Mouse (Mus musculus) CD8-positive naive resting alpha-beta T cell, adult 2 months (primary cell): ENCODE results near the gene Mrpl54.

Experiments used
- DNase-seq, 2 experiments: peaks; one replicate each; pipeline ENCODE4 v3.0.0; 2022; ENCODE audit warnings: low read depth in 2 of 2, low spot score in 2 of 2

Gene Mrpl54

DNA sequence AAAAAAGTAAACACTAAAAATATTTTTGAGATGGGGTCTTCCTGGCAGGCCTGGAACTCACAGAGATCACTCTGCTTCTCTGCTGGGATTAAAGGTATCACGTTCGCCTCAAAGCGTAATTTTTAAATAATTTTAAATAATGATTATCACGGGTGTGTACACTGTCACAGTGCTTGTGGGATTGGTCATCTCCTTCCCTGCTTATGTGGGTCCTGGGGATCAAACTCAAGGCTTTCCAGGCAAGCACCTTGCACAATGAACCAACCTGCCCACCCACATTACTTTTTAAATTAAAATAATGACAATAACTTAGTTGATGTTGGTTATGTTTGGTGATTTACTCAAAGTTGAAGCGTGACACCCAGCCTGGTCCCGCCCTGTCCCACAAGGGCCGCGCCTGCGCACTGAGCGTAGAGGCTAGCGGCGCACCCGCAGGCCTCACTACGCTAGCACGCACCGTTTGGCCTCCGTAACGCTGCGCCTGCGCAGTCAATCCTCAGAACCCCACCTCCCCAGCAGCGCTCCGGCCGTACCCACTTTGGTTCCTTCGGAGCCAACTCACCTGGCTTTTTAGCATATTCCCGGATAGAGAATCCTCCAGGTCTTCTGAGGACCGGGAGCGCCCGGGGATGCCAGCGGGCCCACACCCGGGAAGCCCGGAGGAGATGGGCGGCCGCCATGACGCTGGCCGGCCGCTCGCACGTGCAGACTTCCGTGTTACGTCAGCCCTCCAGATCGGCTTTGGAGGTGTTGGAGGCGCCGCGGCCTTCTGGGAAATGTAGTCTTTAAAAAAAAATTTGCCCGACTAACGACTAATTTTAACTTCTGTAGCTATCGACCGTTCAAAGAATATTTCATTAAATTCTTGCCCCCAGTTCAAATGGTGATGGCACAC lies at the start of gene Mrpl54, which contains the start of gene Apba3:
Gene Mrpl54, minus strand, starts transcription at position 724 of the 895 bp plus-strand sequence.
Gene Apba3, plus strand, starts transcription at position 750 of the 895 bp plus-strand sequence.
- peak; percentile 93 to 95 for DNase-seq

DNA sequence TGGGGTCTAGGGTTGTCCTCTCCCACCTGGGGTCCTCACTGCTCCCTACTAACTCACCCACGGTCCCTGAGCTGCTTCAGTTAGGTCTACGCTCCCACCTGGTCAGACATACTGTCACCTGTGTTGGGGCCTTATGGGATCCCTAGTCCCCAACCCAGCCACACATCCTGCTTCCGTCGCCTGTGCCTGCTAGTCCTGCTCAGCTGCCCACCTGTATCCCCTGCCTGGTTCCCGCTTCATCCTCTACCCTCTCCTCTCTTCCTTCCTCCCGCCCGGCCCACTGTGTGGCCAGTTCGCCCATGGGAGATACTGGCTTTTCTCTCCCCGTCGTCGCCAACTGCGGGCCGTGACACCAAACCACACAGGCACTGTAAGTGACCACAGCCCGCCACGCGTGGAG lies 48.9 kb upstream of the Mrpl54 start:
- DNase-seq = no peak

DNA sequence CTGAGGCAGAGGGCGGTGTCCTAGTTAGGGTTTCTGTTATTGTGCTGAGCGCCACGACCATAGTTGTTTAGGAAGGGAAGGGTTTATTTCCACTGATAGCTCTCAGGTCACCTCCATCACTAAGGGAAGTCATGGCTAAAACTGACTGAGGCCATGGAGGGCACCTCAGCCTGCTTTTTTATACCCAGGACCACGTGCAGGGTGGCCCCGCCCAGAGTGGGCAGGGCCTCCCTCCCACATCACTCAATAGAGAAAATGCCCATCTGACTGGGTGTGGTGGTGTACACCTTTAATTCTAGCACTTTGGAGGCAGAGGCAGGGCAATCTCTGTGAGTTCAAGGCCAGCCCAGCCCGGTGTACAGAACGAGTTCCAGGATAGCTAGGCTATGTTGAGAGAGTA lies 47.5 kb upstream of the Mrpl54 start:
- DNase-seq = no peak

DNA sequence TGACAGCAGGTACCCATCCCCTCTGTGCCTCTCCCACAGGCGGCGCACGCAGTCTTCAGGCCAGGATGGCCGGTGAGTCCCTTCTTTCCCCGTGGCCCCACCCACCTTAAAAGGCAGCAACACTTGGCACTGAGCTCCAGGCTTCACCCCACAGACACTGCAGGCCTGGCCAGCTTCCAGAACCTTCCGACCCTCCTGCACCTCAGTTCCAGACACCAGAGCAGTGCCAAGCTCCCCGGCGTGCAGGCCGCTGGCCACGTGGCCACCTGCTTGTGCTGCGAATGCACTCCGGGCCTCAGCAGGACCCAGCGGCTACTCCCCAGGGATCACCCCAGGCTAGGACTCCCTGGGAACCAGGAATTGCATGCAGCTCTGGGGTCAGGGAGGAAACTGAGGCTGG lies 46.8 kb upstream of the Mrpl54 start:
- DNase-seq = no peak

DNA sequence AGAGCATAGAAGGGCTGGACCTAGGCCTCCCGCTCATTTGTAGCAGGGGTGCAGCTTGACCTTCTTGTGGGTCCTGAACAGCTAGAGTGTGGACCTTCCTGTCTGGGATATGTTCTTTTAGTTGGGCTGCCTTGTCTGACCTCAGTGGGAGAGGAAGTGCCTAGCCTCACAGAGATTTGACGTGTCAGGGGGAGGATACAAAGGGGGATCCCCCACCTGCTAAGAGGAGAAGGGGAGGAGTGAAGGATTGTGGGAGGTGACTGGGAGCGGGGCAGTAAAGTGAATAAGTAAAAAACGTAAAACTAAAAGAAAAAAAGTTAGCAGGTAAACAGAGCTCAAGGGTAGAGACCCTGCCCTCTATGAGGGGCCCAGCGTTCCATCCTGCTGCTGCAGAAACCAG lies 42.8 kb upstream of the Mrpl54 start:
- no peak for DNase-seq

DNA sequence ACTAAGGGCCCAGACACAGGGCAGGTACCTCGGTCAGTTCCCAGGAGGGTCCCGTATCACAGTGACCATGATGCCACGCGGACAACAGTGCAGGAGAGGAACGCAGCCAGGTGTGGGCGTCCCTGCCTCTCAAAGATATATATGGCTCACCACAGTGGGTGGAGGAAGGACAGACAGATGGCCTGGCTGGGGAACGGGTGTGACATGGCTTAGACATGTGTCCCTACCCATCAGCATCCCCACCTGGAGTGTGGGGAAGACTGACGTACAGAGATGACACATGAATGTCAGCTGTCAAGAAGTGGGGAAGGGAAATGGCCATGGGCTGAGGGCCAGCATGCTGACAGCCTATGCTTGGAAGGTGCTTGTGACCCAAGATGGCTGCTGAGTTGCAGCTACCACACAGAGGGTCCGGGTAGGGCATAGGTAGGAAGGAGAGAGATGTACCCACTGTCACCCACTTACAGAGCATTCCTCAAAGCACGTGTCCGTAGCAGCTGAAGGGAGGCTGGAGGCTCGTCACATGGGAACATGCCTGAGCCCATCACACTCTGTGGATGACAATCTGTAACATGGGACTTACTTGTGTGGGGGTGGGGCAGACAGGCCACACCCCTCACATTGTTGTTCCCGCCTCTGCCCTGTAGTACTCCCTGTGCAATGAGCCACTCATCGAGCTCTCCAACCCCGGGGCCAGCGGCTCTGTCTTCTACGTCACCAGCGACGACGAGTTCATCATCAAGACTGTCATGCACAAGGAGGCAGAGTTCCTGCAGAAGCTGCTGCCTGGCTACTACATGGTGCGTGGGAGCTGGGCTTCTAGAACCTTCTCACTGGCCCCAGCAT lies 40.3 kb upstream of the Mrpl54 start:
- DNase-seq = no peak

DNA sequence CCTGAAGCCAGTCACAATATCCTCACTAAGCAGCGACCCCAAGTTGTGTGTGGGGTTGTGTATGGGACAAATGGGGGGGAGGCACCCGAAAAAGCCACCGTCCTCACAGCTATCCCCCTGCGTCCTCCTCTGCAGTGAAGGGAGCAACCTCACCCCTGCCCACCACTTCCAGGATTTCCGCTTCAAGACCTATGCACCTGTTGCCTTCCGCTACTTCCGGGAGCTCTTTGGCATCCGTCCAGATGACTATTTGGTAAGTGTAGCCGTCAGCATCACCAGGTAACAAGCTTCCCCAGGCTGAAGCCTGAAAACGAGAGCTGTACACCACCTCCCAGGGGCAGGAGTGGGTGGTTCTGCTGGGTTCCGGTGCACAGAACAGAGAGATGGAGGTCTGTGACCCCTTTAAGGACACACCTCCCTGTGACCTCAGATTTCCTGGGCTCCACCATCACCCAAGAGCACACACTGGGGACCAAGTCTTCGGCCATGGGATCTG lies 39.5 kb upstream of the Mrpl54 start:
- DNase-seq = no peak

DNA sequence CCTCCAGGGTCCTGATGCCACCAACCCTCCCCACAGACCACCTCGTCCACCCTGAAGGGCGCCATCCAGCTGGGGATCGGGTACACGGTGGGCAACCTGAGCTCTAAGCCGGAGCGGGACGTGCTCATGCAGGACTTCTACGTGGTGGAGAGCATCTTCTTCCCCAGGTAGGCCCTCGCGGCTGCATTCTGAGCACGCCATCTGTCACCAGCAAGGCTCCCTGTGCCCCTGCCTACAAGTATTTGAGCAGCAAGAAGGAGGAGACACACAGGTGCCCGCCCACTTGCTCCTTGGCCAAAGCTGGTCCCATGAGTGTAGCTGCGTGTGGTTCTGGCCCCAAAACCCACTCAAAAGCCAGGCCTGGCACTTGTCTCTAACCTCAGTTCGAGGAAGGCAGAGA lies 38.9 kb upstream of the Mrpl54 start:
- no peak for DNase-seq

DNA sequence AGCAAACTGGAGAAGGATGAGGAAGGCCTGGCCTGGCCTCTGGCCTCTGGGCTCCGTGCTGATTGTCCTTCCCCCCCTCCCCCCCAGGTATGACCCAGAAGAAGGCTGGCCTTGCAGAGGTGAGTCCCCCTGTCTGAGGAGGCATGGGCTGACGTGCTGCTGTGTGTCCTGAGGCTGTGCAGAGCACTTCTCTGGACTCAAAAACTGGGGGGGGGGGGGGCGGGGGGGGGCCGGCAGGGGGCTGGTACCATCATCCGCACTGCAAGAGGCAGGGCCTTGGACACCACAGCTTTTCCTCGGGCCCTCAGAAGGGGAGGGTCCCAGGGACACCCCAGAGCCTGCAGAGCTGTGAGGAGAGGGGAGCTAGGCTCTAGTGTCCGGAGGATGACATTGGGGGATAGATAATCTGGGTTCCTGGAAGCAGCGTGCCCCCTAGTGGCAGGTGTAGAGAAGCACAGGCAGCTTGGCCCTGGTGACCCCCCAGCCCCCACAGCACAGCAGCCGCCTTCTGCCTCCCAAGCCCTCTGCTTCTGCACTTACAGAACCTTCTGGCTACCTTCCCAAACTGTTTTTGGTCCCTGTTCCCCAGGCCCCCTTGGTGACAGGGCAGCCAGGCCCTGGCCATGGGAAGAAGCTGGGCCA lies 38.0 kb upstream of the Mrpl54 start:
- DNase-seq = peak; percentile 62 to 69

DNA sequence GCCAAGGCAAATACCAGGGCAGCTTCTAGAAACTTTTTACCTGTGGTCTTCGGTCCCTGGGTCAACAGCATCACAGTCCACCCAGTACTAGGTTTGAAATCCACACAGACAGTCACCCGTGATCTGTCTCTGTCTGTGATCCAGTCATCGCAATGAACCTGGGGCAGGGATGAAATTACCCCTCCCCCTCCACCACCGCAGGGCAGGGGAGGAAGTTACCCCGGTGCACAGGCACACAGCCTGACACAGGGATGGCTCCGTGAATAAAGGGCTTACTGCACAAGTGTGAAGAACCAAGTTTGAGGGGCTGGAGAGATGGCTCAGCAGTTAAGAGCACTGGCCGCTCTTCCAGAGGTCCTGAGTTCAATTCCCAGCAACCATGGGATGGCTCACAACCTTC lies 37.0 kb upstream of the Mrpl54 start:
- DNase-seq = peak in 1 of 2 experiments; percentile 42

DNA sequence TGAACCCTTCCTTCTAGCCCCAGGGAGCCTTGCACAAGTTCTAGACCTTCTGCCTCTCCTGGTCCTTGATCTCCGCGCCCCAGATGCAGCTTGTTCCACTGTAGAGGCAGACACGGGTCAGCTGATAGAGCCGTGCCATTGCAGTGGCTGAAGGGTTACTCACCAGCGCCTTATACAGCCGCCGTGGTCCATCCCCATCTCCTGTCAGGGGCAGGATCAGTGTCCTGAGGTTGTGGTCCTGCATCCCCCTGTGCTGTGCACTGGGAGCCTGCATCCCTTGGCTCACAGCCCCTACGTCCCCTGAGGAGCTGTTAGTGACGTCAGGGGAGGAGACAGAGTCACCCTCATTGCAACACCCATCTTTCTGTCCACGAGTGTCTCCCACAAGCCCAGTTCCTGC lies 36.5 kb upstream of the Mrpl54 start:
- no peak for DNase-seq

DNA sequence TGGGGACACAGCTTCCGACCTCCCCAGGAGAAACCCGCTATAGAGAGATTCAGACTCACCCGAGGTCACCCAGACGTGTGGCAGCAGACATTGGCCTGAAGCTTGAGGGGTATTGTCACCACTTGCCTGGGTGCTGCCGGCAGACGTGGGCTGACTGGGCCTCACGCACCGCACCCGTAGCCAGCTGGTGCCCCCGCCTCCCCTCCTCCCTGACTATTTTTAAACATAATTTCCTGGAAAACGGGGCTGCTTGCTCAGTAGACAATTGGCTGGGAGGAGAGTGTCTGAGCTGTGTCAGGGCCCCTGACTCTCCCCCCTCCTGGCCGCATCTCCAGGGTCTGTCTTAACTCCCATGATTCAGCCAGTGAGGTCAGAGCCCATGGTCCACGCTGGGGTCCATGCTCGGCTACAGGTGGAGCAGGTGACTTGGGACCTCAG lies 36.1 kb upstream of the Mrpl54 start:
- DNase-seq = no peak

DNA sequence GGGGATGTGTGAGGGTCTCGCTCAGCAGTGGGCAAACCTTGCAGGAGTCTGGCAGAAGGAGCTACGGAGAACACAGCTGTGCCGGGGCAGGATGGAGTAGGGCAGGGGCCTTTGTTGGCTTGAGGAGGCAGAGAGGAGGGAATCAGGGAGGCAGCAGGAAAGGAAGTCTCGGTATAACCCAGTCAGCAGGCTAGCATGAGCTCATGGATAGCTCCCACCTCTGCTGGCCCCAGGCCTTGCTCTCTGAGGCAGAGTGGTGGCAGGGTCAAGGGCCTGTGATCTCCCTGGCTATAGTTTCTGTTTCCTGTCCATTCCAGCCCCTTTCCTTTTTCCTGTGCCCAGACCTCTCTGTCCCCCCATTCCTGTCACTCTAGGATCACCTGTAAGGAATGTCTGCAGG lies 35.6 kb upstream of the Mrpl54 start:
- DNase-seq = no peak

DNA sequence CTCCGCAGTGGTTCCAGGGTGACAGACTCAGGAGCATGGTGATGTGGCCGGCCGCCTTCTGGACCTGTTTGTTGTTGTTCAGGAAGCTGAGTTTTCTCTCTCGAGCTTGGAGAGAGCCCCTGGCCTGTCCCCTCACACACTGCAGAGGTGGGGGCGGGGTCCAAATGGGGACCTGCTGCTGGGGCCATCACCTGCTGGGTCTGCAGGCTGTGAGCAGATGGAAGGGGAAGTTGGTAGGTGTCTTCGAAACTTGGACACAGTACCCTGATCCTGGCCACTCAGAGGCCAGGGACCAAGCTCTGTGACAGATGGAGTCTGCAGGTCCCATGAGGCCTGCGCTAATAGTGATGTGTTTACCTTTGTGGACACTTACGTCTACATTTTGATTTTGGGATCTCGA lies 34.6 kb upstream of the Mrpl54 start:
- DNase-seq = no peak

DNA sequence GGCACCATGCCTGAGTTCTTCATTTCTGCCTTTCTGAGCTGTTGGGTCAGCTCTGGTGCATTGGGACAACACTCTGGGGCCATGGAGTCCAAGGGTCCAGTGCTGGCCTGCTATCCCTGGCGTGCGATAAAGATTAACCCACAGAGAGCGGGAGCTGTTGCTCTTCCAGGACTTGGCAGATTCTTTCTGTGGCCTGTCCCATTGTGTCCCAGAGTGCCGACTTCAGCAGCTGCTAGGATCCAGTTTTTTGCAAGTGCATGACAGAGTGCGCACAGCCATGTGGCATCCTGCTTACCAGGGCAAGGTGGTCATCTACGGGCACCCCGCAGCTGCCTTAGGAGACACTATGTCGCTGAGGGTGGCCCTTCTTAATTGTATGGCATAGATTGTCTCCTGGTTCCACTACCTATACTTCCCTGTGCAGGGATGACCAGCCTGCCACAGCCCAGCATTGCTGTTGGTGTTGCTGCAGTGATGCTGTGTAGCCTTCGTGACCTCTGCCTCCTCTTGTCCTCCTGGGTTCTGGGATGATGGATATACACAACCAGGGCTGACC lies 33.7 kb upstream of the Mrpl54 start:
- no peak for DNase-seq

DNA sequence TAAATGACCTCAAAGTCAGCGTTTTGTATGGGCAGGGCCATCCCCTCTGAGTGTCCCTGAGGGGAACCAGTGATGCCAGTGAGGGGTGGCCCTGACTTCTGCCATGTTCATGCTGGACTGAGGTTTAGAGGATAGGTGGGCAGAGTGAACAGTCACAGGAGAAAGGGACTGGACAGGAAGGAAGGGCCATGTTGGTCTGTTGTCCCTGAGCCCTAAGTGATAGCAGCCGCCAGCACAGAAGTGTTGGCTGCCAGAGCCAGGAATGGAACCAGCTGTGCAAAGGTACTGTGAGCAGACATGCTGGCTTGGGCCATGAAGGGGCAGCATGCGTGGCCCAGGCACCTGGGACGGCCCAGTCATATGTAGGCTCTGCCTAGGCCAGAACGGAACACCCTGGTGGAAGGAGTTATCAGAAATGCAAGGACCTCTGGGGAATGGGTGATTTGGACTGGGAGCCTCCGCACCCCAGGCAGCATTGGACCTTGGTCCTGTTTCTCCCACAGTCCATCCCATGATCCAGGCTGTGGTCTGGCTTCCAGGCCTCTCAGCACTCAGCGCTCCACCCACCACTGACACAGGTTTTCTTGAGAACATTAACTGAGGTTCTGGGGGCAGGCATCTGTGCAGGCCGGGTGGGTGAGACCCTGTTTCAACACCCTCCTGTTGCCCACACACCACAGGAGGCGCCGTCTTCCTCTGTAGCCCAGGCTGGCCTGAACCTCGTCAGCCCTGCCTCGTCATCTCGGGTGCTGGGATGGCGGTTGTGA lies 33.0 kb upstream of the Mrpl54 start:
- DNase-seq = no peak

DNA sequence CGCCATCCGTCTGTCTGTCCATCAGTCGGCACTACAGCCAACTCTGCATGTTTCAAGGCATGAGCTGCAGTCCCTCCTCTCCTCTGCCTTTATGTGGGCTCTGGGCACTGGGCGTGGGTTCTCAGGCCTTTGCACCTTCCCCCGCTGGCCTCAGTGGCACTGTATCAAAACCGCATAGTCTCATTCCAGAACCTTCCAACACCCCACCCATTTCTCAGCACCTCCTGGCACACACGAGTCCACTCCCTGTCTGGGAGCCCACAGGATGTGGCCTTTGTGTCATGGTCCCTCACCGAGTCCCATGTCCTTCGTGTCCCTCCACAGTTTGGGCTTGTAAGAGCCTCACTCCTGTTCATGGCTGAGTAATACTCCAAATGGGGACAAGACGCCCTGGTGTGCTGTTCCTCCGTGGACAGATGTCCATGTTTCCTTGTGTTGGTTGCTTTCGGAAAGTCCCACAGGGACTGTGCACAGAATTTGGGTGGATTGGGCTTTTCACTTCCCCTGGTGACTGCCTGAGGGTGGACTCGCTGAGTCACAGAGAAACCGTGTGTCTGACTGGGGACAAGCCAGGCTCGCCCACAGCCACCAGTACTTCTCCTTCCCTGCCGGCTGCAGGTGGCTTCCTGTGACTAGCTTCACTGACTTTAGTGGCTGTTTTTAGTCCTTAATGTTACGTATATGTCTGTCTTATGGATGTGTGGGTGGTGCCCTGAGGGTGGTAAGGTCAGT lies 31.8 kb upstream of the Mrpl54 start:
- DNase-seq = peak in 1 of 2 experiments; percentile 42

DNA sequence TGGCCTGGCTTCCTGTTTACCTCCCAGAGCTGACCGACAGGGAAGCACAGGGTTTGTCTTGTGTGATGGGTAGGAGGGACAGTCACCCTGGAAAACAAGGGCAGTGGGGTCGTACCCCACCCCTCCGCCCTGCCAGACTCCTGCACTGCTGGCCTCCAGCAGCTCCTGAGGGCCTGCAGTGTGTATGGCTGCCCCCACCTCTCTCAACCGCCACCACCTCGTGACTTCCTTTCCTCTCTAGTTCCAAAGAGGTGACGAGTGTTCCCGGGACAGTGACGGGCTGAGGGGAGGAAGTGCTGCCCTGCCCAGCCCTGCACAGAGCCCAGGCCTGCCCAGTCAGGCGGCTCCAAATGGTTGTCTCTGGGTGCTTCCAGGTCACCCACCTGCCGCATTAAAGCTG lies 31.1 kb upstream of the Mrpl54 start:
- DNase-seq = peak; percentile 56 to 64

DNA sequence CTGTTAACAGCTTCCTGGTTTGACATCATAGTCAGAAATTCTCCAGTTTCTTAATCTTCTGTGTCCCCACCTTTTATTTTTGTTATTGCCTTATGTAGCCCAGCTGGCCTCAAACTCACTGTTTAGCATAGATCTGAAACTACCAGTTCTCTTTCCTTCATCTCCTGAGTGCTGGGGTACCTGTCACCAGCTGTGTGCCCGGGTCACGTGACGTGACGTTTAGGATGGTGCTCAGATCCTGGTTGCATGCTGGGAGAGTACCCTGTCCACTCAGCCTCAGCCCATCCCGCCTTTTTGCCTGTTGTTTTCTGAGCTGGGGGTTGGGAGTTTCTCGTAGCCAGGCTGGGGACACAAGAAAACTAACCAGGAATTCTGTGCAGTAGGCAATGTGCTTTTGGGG lies 30.5 kb upstream of the Mrpl54 start:
- DNase-seq = no peak

DNA sequence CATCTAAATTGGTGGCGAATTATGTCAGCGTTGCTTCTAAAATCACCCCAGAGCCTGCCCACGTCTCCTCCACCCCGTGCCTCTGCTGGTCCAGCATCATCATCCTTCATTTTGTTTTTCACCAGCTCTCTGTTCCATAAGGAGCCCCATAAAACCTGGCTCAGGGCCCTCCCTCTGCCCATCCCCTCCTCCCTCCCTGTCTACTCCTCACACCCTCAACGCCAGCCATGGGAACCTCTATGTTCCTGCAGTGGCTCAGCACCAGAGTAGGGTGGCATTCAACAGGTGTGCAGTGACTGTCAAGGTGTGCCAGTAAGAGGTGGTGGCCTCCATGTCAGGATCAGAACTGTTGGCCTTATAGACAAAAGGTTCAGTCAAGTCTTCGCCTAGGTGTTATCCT lies 28.5 kb upstream of the Mrpl54 start:
- no peak for DNase-seq
